ENCODE assay signal across 7 mouse cellular contexts in the genomic region with DNA sequence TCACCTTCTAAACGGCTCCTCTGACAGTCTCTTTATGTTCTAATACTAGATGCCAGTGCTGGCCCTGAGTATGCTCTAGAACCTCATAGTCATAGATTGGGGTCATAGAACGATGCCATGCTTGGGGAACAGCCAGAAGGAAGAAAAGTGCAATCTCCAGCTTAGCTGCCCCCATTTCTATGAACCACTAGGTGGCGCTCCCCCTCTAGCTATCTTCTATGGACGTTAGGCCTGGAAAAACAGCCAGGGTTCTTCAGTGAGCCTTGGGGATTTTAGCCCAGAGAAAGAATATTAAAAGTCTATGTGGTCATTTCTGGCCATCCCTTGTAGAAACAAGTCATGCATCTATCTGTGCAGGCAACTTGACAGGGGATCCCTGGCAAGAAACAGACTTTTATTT. TPM values are rescaled to one million over a fixed set of nuclear protein-coding genes. Genes with fewer than 3 reads are reported as not detected.
DNase-seq lines count a peak whose midpoint lies in the region; ATAC-seq and TF ChIP-seq lines count a peak whose summit lies in the region.

No protein-coding gene starts in this region.

- H3K9me3 ChIP-seq in ES-E14 (ENCODE audit: control insufficient read depth, insufficient read depth, low read depth, low read length): no peaks in the 10 kb centered on the region
- no peaks in the 10 kb centered on the region for H3K9me3 ChIP-seq in lung, embryonic 14.5 days (ENCODE audit: low read depth, low read length)

- no peaks in the 10 kb centered on the region for H3K4me1 ChIP-seq in ES-E14 (ENCODE audit: control insufficient read depth in 2 of 2, insufficient read depth in 2 of 2, low read length in 2 of 2, poor library complexity in 1 of 2)
- H3K4me1 ChIP-seq in lung, embryonic 14.5 days (ENCODE audit: insufficient read depth): no peaks in the 10 kb centered on the region

- peak; percentile 55 to 57 for DNase-seq in B cell, adult 2 months
- peak; percentile 47 for DNase-seq in ES-E14 (ENCODE audit: low read depth, low spot score)
- DNase-seq in cerebellum, adult 11 months: peak; percentile 39
- DNase-seq in gastrocnemius, adult 18-20 months (ENCODE audit: low spot score): peak; percentile 75
- DNase-seq in kidney, postnatal 36 days: peak; percentile 79 to 87
- peak; percentile 92 for DNase-seq in lung, embryonic 14.5 days
- peak; percentile 57 for DNase-seq in right cerebral cortex, postnatal 25 days

- ATAC-seq in lung, embryonic 14.5 days (ENCODE audit: insufficient read depth): 0 out of 2 replicates have a peak, but pooled peaks have one; percentile 14

- WGBS in lung, embryonic 14.5 days: 6% methylated on average over 4 of the region's 4 CpGs

- no peak overlapping the region for H3K4me3 ChIP-seq in ES-E14 (ENCODE audit: insufficient read depth in 1 of 2, low read depth in 1 of 2, low read length in 2 of 2, poor library complexity in 1 of 2, severe bottlenecking in 1 of 2)
- no peak overlapping the region for H3K4me3 ChIP-seq in lung, embryonic 14.5 days (ENCODE audit: low read depth, low read length)

- no peaks in the 10 kb centered on the region for H3K36me3 ChIP-seq in ES-E14 (ENCODE audit: control insufficient read depth, insufficient read depth, low read length, poor library complexity, severe bottlenecking)
- no peaks in the 10 kb centered on the region for H3K36me3 ChIP-seq in lung, embryonic 14.5 days (ENCODE audit: insufficient read depth)

- in situ Hi-C loops in ES-E14 (cut with MboI; ENCODE audit: low sequenced_read_pairs in 2 of 2, unreplicated experiment in 2 of 2): loop anchor here (5.0 to 10.0 kb wide), 3 partner anchors 63 to 140 kb away; partner anchors contain the start of gene Pou2f3 (in 1 of the 2)

- TF ChIP-seq CTCF in lung, embryonic 14.5 days (IDR thresholded peaks at IDR 0.05; ENCODE audit: low read depth): peak; percentile 95

- no peak overlapping the region for H3K9ac ChIP-seq in ES-E14 (ENCODE audit: insufficient read depth, low read depth, low read length, poor library complexity, severe bottlenecking)
- H3K9ac ChIP-seq in lung, embryonic 14.5 days: no peak overlapping the region

- no peak overlapping the region for H3K27ac ChIP-seq in ES-E14 (ENCODE audit: insufficient read depth, low read depth, low read length, poor library complexity, severe bottlenecking)
- no peak overlapping the region for H3K27ac ChIP-seq in lung, embryonic 14.5 days (ENCODE audit: low read depth)

- H3K4me2 ChIP-seq in lung, embryonic 14.5 days: no peak overlapping the region

- no peaks in the 10 kb centered on the region for H3K27me3 ChIP-seq in lung, embryonic 14.5 days (ENCODE audit: insufficient read depth, low read length)

TF ChIP-seq in ES-E14, 5 proteins besides CTCF, POLR2A, EP300 and RAD21:
- TF ChIP-seq HCFC1 (IDR thresholded peaks at IDR 0.05; ENCODE audit: borderline replicate concordance, insufficient read depth, low read length) (no peak), ZC3H11A (IDR thresholded peaks at IDR 0.05; ENCODE audit: borderline replicate concordance, low read depth, low read length) (peak; percentile 86; the same call in 1 of the 2 replicates), ZNF384 (IDR thresholded peaks at IDR 0.05; ENCODE audit: low read depth, low read length) (no peak), MAFK (IDR thresholded peaks at IDR 0.05; ENCODE audit: insufficient read depth, low read depth, low read length) (no peak), CHD2 (IDR thresholded peaks at IDR 0.05; ENCODE audit: low read depth, low read length) (no peak)

RNA-seq across cellular contexts. Expression of gene Tmem136, which starts 25.5 kb away (rescaled TPM):
- 5.1 and 5.2 TPM in 2 replicates for total RNA-seq in ES-E14 (2012; rRNA removed)
- 1 to 10 TPM; 1.8 to 2.7 TPM for total RNA-seq in gastrocnemius, adult 18-20 months (2021)
- polyA plus RNA-seq in lung, embryonic 14.5 days (2014; fragmentation: Nextera tagmentation; extraction: Ambion mirVana): 5.3 and 5.9 TPM in 2 replicates

RNA-seq across cellular contexts. Expression of gene Arhgef12, which starts 34.8 kb away (rescaled TPM):
- 22.2 and 23.2 TPM in 2 replicates for total RNA-seq in ES-E14 (2012; rRNA removed)
- total RNA-seq in gastrocnemius, adult 18-20 months (2021): 10 to 100 TPM; 41.5 to 54.8 TPM
- 19.1 and 24.7 TPM in 2 replicates for polyA plus RNA-seq in lung, embryonic 14.5 days (2014; fragmentation: Nextera tagmentation; extraction: Ambion mirVana)

Comparison
In these comparisons a context has a peak if more than half of its experiments do, and no peak if none do; other contexts are left out.
1. DNase-seq: peak in every context shown above with its lines; median percentile 92 in lung, embryonic 14.5 days; 83 in kidney, postnatal 36 days; 75 in gastrocnemius, adult 18-20 months; 57 in right cerebral cortex, postnatal 25 days; 56 in B cell, adult 2 months; 47 in ES-E14; 39 in cerebellum, adult 11 months.